Mouse (Mus musculus) brain, embryonic 14.5 days (tissue): Measurements from ENCODE around the gene Rbfox3.

ENCODE experiments used
- CTCF ChIP-seq: fragments of 200-500 bp; IDR thresholded peaks from 2 replicates; pipeline ENCODE4 v1.5.1; 2012; ENCODE audit warnings: inconsistent platforms, mild to moderate bottlenecking, moderate library complexity, borderline replicate concordance; ENCODE audit not compliant: insufficient read depth, insufficient read length; ENCODE audit errors: extremely low read depth
- POLR2A ChIP-seq: fragments of 200-500 bp; IDR thresholded peaks from 2 replicates; pipeline ENCODE4 v1.6.1; 2012; ENCODE audit warnings: mild to moderate bottlenecking, inconsistent platforms, borderline replicate concordance; ENCODE audit not compliant: poor library complexity, insufficient read depth, insufficient read length, severe bottlenecking; ENCODE audit errors: extremely low read depth

DNA sequence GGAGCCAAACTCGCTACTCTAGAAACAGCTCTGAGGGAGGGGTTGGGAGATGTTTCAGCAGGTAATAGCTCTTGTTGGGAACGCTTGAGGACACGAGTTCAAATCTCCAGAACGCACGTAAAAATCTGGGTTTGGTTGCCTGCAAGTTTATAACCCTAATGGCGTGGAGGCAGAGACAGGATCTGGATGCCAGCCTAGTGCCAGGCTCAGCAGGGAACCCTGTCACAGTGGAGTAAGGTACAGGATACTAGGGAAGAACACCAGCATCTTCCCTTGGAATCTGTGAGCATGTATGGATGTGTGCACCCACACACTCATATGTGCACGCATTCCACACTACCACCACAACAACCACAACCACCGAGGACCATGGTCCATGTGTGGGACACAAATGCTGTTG is 331.8 kb downstream of the Rbfox3 start:
- TF ChIP-seq CTCF (no peak), POLR2A (no peak)
